Mouse (Mus musculus) testis, adult 2 months (tissue): ENCODE measurements around the gene Tnks1bp1.

Experiments used
- CTCF ChIP-seq: fragments of 200-500 bp; IDR thresholded peaks from 2 replicates; pipeline ENCODE4 v1.5.1; 2012; ENCODE audit warnings: low read depth, mild to moderate bottlenecking, inconsistent platforms, low read length, moderate library complexity; ENCODE audit not compliant: control insufficient read depth, insufficient read depth, insufficient replicate concordance
- POLR2A ChIP-seq: fragments of 200-500 bp; IDR thresholded peaks from 2 replicates; pipeline ENCODE4 v1.6.1; 2012; ENCODE audit warnings: low read depth, mild to moderate bottlenecking, inconsistent platforms, low read length, moderate library complexity; ENCODE audit not compliant: control insufficient read depth

- TF ChIP-seq CTCF (no peak), POLR2A (no peak)
Observed at GRCm38 (mm10) chr2:85095906-85096305, 48.1 kb downstream of the Tnks1bp1 start.
